Mouse (Mus musculus) MEL (cell line): ENCODE data around the gene Selenot. TPM values are rescaled to one million over a fixed set of nuclear protein-coding genes. Genes with fewer than 3 reads are reported as not detected.
"Not testable (repeated sequence)": the region's sequence is repeated elsewhere in the genome, so short reads cannot be mapped to it uniquely, and the experiment has no call there.

Experiments
- DNase-seq: peaks from one replicate; pipeline ENCODE4 v3.0.0; 2011; ENCODE audit warnings: low read depth, low spot score
- H3K27ac ChIP-seq: 2 replicates; pipeline ENCODE4 v1.5.1; 2012; ENCODE audit warnings: low read depth, mild to moderate bottlenecking, control low read depth, low read length, moderate library complexity; ENCODE audit not compliant: control insufficient read depth
- H3K27me3 ChIP-seq, 2 experiments: fragments of 150-350 bp in 1 of 2; sonication (generic) in 1 of 2; 2 replicates each; pipeline ENCODE4 v1.6.1; 2012; ENCODE audit warnings: low read length in 2 of 2, mild to moderate bottlenecking in 2 of 2, improper control_type of control experiment in 1 of 2, moderate library complexity in 1 of 2; ENCODE audit not compliant: insufficient read depth in 2 of 2, control insufficient read depth in 1 of 2
- H3K36me3 ChIP-seq, 2 experiments: 2 replicates each; pipeline ENCODE4 v1.6.1; 2012 to 2014; ENCODE audit warnings: low read length in 2 of 2, improper control_type of control experiment in 1 of 2, inconsistent platforms in 1 of 2, mild to moderate bottlenecking in 1 of 2; ENCODE audit not compliant: insufficient read depth in 2 of 2, control insufficient read depth in 1 of 2
- H3K4me1 ChIP-seq, 2 experiments: fragments of 150-350 bp in 1 of 2; sonication (generic) in 1 of 2; 2 replicates each; pipeline ENCODE4 v1.6.1; 2012; ENCODE audit warnings: low read length in 2 of 2, improper control_type of control experiment in 1 of 2, mild to moderate bottlenecking in 1 of 2; ENCODE audit not compliant: insufficient read depth in 2 of 2, control insufficient read depth in 1 of 2
- H3K4me3 ChIP-seq, 2 experiments: fragments of 150-350 bp in 1 of 2; sonication (generic) in 1 of 2; 2 replicates each; pipeline ENCODE4 v1.5.1; 2012; ENCODE audit warnings: low read depth in 2 of 2, low read length in 2 of 2, mild to moderate bottlenecking in 2 of 2, moderate library complexity in 2 of 2, control low read depth in 1 of 2, improper control_type of control experiment in 1 of 2; ENCODE audit not compliant: control insufficient read depth in 1 of 2, insufficient read depth in 1 of 2
- H3K79me2 ChIP-seq: 2 replicates; pipeline ENCODE4 v1.6.1; 2012; ENCODE audit warnings: mild to moderate bottlenecking, low read length, moderate library complexity; ENCODE audit not compliant: control insufficient read depth, poor library complexity, insufficient read depth
- H3K9ac ChIP-seq: 2 replicates; pipeline ENCODE4 v1.6.1; 2012; ENCODE audit warnings: low read depth, mild to moderate bottlenecking, control low read depth, low read length, moderate library complexity; ENCODE audit not compliant: control insufficient read depth, poor library complexity, severe bottlenecking
- H3K9me3 ChIP-seq: fragments of 150-350 bp; sonication (generic); replicated peaks from 2 replicates; pipeline ENCODE4 v1.6.1; 2012; ENCODE audit warnings: mild to moderate bottlenecking, low read length, improper control_type of control experiment, moderate library complexity; ENCODE audit not compliant: insufficient read depth
- BHLHE40 ChIP-seq: IDR thresholded peaks from 2 replicates; pipeline ENCODE4 v1.6.1; 2012; ENCODE audit warnings: low read depth, mild to moderate bottlenecking, inconsistent platforms, low read length, improper control_type of control experiment, borderline replicate concordance
- CHD2 ChIP-seq: IDR thresholded peaks from 2 replicates; pipeline ENCODE4 v1.6.1; 2011; ENCODE audit warnings: low read length, improper control_type of control experiment
- CTCF ChIP-seq, 3 experiments: IDR thresholded peaks in 2 of 3; conservative IDR thresholded peaks in 1 of 3; 2 replicates each; pipeline ENCODE4 v1.5.1; 2011 to 2012; ENCODE audit warnings: low read length in 3 of 3, low read depth in 2 of 3, mild to moderate bottlenecking in 2 of 3, improper control_type of control experiment in 1 of 3, inconsistent platforms in 1 of 3, mixed read lengths in 1 of 3, moderate library complexity in 1 of 3; ENCODE audit not compliant: control insufficient read depth in 1 of 3, insufficient read depth in 1 of 3, poor library complexity in 1 of 3, severe bottlenecking in 1 of 3
- E2F4 ChIP-seq: IDR thresholded peaks from 2 replicates; pipeline ENCODE4 v1.6.1; 2011; ENCODE audit warnings: low read depth, low read length, improper control_type of control experiment, borderline replicate concordance
- GATA1 ChIP-seq: IDR thresholded peaks from 2 replicates; pipeline ENCODE4 v1.6.1; 2011; ENCODE audit warnings: low read depth, low read length, improper control_type of control experiment
- MAX ChIP-seq: IDR thresholded peaks from 2 replicates; pipeline ENCODE4 v1.6.1; 2011; ENCODE audit warnings: low read length, improper control_type of control experiment
- MXI1 ChIP-seq: IDR thresholded peaks from 2 replicates; pipeline ENCODE4 v1.6.1; 2011; ENCODE audit warnings: mild to moderate bottlenecking, low read depth, low read length, improper control_type of control experiment
- NELFE ChIP-seq: IDR thresholded peaks from 2 replicates; pipeline ENCODE4 v1.6.1; 2011; ENCODE audit warnings: low read depth, low read length, improper control_type of control experiment
- NRF1 ChIP-seq: IDR thresholded peaks from 2 replicates; pipeline ENCODE4 v1.6.1; 2014; ENCODE audit warnings: low read depth, mild to moderate bottlenecking, inconsistent platforms, low read length, improper control_type of control experiment, moderate library complexity; ENCODE audit not compliant: poor library complexity, insufficient read depth, severe bottlenecking
- POLR2A ChIP-seq, 2 experiments: IDR thresholded peaks; 2 replicates each; pipeline ENCODE4 v1.6.1; 2011 to 2012; ENCODE audit warnings: low read length in 2 of 2, mild to moderate bottlenecking in 2 of 2, control low read depth in 1 of 2, improper control_type of control experiment in 1 of 2, low read depth in 1 of 2, moderate library complexity in 1 of 2; ENCODE audit not compliant: control insufficient read depth in 1 of 2, insufficient read depth in 1 of 2, poor library complexity in 1 of 2
- RAD21 ChIP-seq: IDR thresholded peaks from 2 replicates; pipeline ENCODE4 v1.6.1; 2011; ENCODE audit warnings: mild to moderate bottlenecking, low read depth, low read length, improper control_type of control experiment
- TAL1 ChIP-seq: IDR thresholded peaks from 2 replicates; pipeline ENCODE4 v1.6.1; 2012; ENCODE audit warnings: mild to moderate bottlenecking, inconsistent platforms, low read length, moderate library complexity, mixed read lengths
- TBP ChIP-seq: IDR thresholded peaks from 2 replicates; pipeline ENCODE4 v1.8.0; 2011; ENCODE audit warnings: low read depth, low read length, improper control_type of control experiment
- UBTF ChIP-seq: IDR thresholded peaks from 2 replicates; pipeline ENCODE4 v1.6.1; 2012; ENCODE audit warnings: low read depth, mild to moderate bottlenecking, inconsistent platforms, low read length, improper control_type of control experiment, moderate library complexity, borderline replicate concordance; ENCODE audit not compliant: insufficient read depth
- USF1 ChIP-seq: IDR thresholded peaks from 2 replicates; pipeline ENCODE4 v1.6.1; 2014; ENCODE audit warnings: low read depth, mild to moderate bottlenecking, inconsistent platforms, low read length, improper control_type of control experiment, moderate library complexity
- ZMIZ1 ChIP-seq: IDR thresholded peaks from 2 replicates; pipeline ENCODE4 v1.6.1; 2012; ENCODE audit warnings: low read depth, mild to moderate bottlenecking, inconsistent platforms, low read length, improper control_type of control experiment, moderate library complexity
- polyA plus RNA-seq, 2 experiments: library from polyadenylated mRNA; stranded (reverse) in 1 of 2; unstranded in 1 of 2; fragments of >175 nt in 1 of 2; fragments of >200 nt in 1 of 2; gene quantifications; 2 replicates each; pipeline versions ENCODE4 v1.2.1 to v1.2.4; 2012; ENCODE audit warnings: low replicate concordance in 2 of 2, low read depth in 1 of 2; ENCODE audit not compliant: insufficient read length in 2 of 2, insufficient read depth in 1 of 2, missing spikeins in 1 of 2
- total RNA-seq: library from RNA; depleted of rRNA; stranded (reverse); fragments of 300-350 nt; gene quantifications from 2 replicates; pipeline ENCODE4 v1.2.3, GENCODE M21; 2012

Gene Selenot
- total and polyA plus RNA-seq, 3 experiments: 78.3 to 107 (median 89.5) TPM

DNA sequence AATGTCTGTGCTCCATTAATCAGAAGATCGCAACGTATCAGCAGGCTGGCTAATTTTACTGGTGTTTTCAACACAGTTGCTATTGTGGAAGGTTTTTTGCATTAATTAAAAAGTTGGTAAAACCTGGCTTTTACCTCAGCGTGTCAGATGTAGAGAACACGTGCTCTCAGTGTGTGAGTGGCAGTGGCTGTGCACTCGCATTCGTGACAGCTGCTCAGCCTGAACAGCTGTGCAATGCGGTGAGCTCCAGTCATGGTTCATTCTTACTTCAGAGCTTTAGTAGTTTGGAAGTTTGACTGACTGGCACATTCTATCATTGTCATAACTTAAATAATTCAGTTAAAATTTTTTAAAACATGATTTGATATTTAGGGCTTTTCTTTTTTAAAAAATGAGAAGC, 16.2 kb downstream of the Selenot start:
- H3K36me3 ChIP-seq: peaks cover 0 to 22% of the 10 kb centered on the region in 2 experiments; a peak in 2 of 4 replicates
- H3K9me3 ChIP-seq, H3K4me3 ChIP-seq, H3K9ac ChIP-seq, H3K27me3 ChIP-seq, H3K4me1 ChIP-seq, H3K79me2 ChIP-seq, H3K27ac ChIP-seq, DNase-seq: not testable (repeated sequence)

DNA sequence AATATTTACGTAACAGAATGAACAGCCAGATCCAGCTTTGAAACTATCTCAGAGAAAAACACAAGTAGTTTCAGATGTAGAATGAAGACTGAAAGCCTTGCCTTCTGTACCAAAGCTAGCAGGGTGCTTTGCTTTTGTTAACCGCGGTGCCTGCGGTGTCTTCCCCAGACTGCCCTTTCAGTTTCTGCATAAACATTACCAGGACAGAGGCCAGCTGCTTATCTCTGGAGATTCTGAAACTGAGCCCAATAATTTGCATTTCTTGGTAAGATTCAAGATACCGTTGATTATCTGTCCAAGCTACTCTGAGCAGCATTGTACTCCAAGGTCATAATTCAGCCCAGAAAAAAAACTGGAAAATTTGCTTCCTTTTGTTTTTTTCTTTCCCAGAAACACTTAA, 17.2 kb downstream of the Selenot start:
- H3K9me3 ChIP-seq: no peaks in the 10 kb centered on the region
- H3K79me2 ChIP-seq: no peaks in the 10 kb centered on the region
- peaks cover 0 to 17% of the 10 kb centered on the region in 2 experiments; a peak in 2 of 4 replicates for H3K36me3 ChIP-seq
- H3K27ac ChIP-seq: no peak overlapping the region
- H3K4me1 ChIP-seq: no peaks in the 10 kb centered on the region
- no peak for DNase-seq
- no peak for TF ChIP-seq ZMIZ1
- no peak for TF ChIP-seq TBP
- no peak for TF ChIP-seq MXI1
- no peak for TF ChIP-seq NRF1
- TF ChIP-seq RAD21: no peak
- no peak for TF ChIP-seq UBTF
- no peak for TF ChIP-seq NELFE
- TF ChIP-seq CTCF (IDR thresholded peaks at IDR 0.05 in 2 of 3, conservative IDR thresholded peaks at IDR 0.05 in 1 of 3; ENCODE audit: control insufficient read depth in 1 of 3, insufficient read depth in 1 of 3, low read depth in 2 of 3, low read length in 3 of 3, poor library complexity in 1 of 3, severe bottlenecking in 1 of 3): no peak
- no peak for TF ChIP-seq GATA1
- no peak for TF ChIP-seq MAX
- no peak for TF ChIP-seq USF1
- no peak for TF ChIP-seq POLR2A (IDR thresholded peaks at IDR 0.05; ENCODE audit: control insufficient read depth in 1 of 2, insufficient read depth in 1 of 2, low read depth in 1 of 2, low read length in 2 of 2, poor library complexity in 1 of 2)
- TF ChIP-seq BHLHE40: no peak
- TF ChIP-seq TAL1: no peak
- H3K4me3 ChIP-seq: no peak overlapping the region
- H3K27me3 ChIP-seq: no peaks in the 10 kb centered on the region
- H3K9ac ChIP-seq: no peak overlapping the region

DNA sequence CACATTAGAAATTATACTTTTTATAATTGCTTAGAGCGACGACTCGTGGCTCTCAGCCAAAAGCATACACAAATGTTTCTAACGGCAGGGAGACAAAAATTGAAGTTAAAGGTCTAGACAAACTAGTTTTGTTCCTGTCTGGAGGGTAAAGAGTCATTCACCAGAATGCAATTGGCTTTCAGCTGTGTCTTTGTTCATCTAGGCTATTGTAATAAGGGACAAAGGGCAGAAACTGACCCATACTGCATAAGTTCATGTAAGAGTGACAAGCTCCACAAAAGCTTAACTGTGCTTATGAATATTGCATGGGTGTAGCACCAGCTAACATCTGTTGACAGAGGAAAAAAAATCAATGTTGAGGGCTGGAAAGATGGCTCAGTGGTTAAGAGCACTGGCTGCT, 32.1 kb downstream of the Selenot start:
- Histone ChIP-seq H3K36me3 (no peaks in the 10 kb centered on the region), H3K79me2 (no peaks in the 10 kb centered on the region), H3K9ac (no peak overlapping the region), H3K9me3 (no peaks in the 10 kb centered on the region), H3K4me1 (no peaks in the 10 kb centered on the region), H3K27ac (no peak overlapping the region), H3K4me3 (no peak overlapping the region), H3K27me3 (no peaks in the 10 kb centered on the region)
- DNase-seq: no peak
- no peak for TF ChIP-seq MXI1
- no peak for TF ChIP-seq CHD2
- TF ChIP-seq E2F4: no peak
